Mouse (Mus musculus) left cerebral cortex, postnatal 10 days (tissue): ENCODE measurements around the gene Insm1. TPM values are rescaled to one million over a fixed set of nuclear protein-coding genes. Genes with fewer than 3 reads are reported as not detected.
A peak's percentile ranks its signal among the peaks of the same experiment; 100 is the strongest.

Experiments used
- DNase-seq, 2 experiments: peaks; one replicate each; pipeline ENCODE4 v3.0.0; 2021 to 2022; ENCODE audit warnings: low spot score in 2 of 2, mixed read lengths in 1 of 2; ENCODE audit errors: extremely low spot score in 1 of 2
- intact Hi-C: fragments of 180-260 bp; cut with DNase I; formaldehyde crosslinking; loops from one replicate; pipeline ENCODE4 v1.15.1; 2025
- total RNA-seq, 2 experiments: library from RNA; stranded (reverse); gene quantifications; 2 replicates each; pipeline ENCODE4 v1.2.3; 2021

Insm1 gene
- total RNA-seq, 2 experiments from 2014 or later, result 3.2 to 3.6 TPM

GRCm38 (mm10) chr2:146222279-146223175 lies 806 bp downstream of the Insm1 start:
- intact Hi-C loops, result loop anchor here (10.0 kb wide), 1 partner anchor 162 kb away; no protein-coding TSS in a partner anchor
- peak in 1 of 2 experiments; percentile 39 for DNase-seq

- intact Hi-C loops, result loop anchor here (10.0 kb wide), 1 partner anchor 161 kb away; no protein-coding TSS in a partner anchor
- DNase-seq, result peak in 1 of 2 experiments; percentile 54
Observed at GRCm38 (mm10) chr2:146223176-146223905, 1.6 kb downstream of the Insm1 start.

- no peak for DNase-seq
- intact Hi-C loops, result loop anchor here (10.0 kb wide), 1 partner anchor 161 kb away; no protein-coding TSS in a partner anchor
Observed at GRCm38 (mm10) chr2:146224141-146224540, 2.4 kb downstream of the Insm1 start.

- intact Hi-C loops, result loop anchor here (10.0 kb wide), 1 partner anchor 159 kb away; no protein-coding TSS in a partner anchor
- DNase-seq, result no peak
Observed at GRCm38 (mm10) chr2:146225818-146226217, 4.1 kb downstream of the Insm1 start.

- no peak for DNase-seq
- intact Hi-C loops, result loop anchor here (10.0 kb wide), 1 partner anchor 158 kb away; no protein-coding TSS in a partner anchor
Observed at GRCm38 (mm10) chr2:146226484-146226883, 4.8 kb downstream of the Insm1 start.

GRCm38 (mm10) chr2:146227646-146228045 lies 5.9 kb downstream of the Insm1 start:
- intact Hi-C loops, result loop anchor here (10.0 kb wide), 1 partner anchor 157 kb away; no protein-coding TSS in a partner anchor
- DNase-seq, result no peak

GRCm38 (mm10) chr2:146228435-146228834 lies 6.7 kb downstream of the Insm1 start:
- DNase-seq, result no peak
- intact Hi-C loops, result loop anchor here (10.0 kb wide), 1 partner anchor 156 kb away; no protein-coding TSS in a partner anchor

- intact Hi-C loops, result no loop called here
- DNase-seq, result no peak
Observed at GRCm38 (mm10) chr2:146231485-146231884, 9.8 kb downstream of the Insm1 start.

GRCm38 (mm10) chr2:146239196-146239747 lies 17.6 kb downstream of the Insm1 start:
- DNase-seq, result no peak
- intact Hi-C loops, result no loop called here

- intact Hi-C loops, result no loop called here
- DNase-seq, result no peak
Observed at GRCm38 (mm10) chr2:146244049-146244448, 22.3 kb downstream of the Insm1 start.

- intact Hi-C loops, result no loop called here
- no peak for DNase-seq
Observed at GRCm38 (mm10) chr2:146245401-146245800, 23.7 kb downstream of the Insm1 start.

- no peak for DNase-seq
Observed at GRCm38 (mm10) chr2:146246409-146247075, 24.8 kb downstream of the Insm1 start.

GRCm38 (mm10) chr2:146247576-146247975 lies 25.9 kb downstream of the Insm1 start:
- intact Hi-C loops, result no loop called here
- DNase-seq, result no peak

More at GRCm38 (mm10) chr2:146246409-146247075, 24.8 kb downstream of the Insm1 start:
- intact Hi-C loops, result no loop called here

- intact Hi-C loops, result no loop called here
- no peak for DNase-seq
Observed at GRCm38 (mm10) chr2:146249033-146249432, 27.3 kb downstream of the Insm1 start.

GRCm38 (mm10) chr2:146250236-146250904 lies 28.6 kb downstream of the Insm1 start:
- peak in 1 of 2 experiments; percentile 34 for DNase-seq

GRCm38 (mm10) chr2:146254387-146254786 lies 32.7 kb downstream of the Insm1 start:
- DNase-seq, result no peak
- intact Hi-C loops, result no loop called here

More at GRCm38 (mm10) chr2:146250236-146250904, 28.6 kb downstream of the Insm1 start:
- intact Hi-C loops, result no loop called here

- DNase-seq, result no peak
- intact Hi-C loops, result no loop called here
Observed at GRCm38 (mm10) chr2:146255636-146256035, 33.9 kb downstream of the Insm1 start.

GRCm38 (mm10) chr2:146256321-146256875 lies 34.7 kb downstream of the Insm1 start:
- intact Hi-C loops, result no loop called here
- peak in 1 of 2 experiments; percentile 30 for DNase-seq
